Mouse (Mus musculus) adrenal gland, adult 8-10 months (tissue): Measurements from ENCODE around the gene Rbms1. TPM values are rescaled to one million over a fixed set of nuclear protein-coding genes. Genes with fewer than 3 reads are reported as not detected.

Experiments
- DNase-seq: peaks from one replicate; pipeline ENCODE4 v3.0.0; 2022
- total RNA-seq, 4 experiments: library from RNA; stranded (reverse); gene quantifications; 2 replicates each; pipeline ENCODE4 v1.2.4; 2022

Gene Rbms1
- total RNA-seq, 4 experiments from 2014 or later: 40.6 to 71.6 (median 53.7) TPM

- DNase-seq: no peak
Observed at GRCm38 (mm10) chr2:60807341-60808195, 155.4 kb downstream of the Rbms1 start.

- DNase-seq: no peak
Observed at GRCm38 (mm10) chr2:60804763-60805162, 158.2 kb downstream of the Rbms1 start.

- no peak for DNase-seq
Observed at GRCm38 (mm10) chr2:60803377-60803776, 159.6 kb downstream of the Rbms1 start.

GRCm38 (mm10) chr2:60802828-60803227 is 160.2 kb downstream of the Rbms1 start:
- DNase-seq: no peak

GRCm38 (mm10) chr2:60802191-60802590 is 160.8 kb downstream of the Rbms1 start:
- no peak for DNase-seq

- DNase-seq: no peak
Observed at GRCm38 (mm10) chr2:60801571-60802155, 161.3 kb downstream of the Rbms1 start.

- no peak for DNase-seq
Observed at GRCm38 (mm10) chr2:60800921-60801558, 162.0 kb downstream of the Rbms1 start.

GRCm38 (mm10) chr2:60799816-60800215 is 163.2 kb downstream of the Rbms1 start:
- DNase-seq: no peak

GRCm38 (mm10) chr2:60798767-60799529 is 164.0 kb downstream of the Rbms1 start:
- DNase-seq: no peak

- DNase-seq: peak; percentile 36
Observed at GRCm38 (mm10) chr2:60796969-60797669, 165.9 kb downstream of the Rbms1 start.

- no peak for DNase-seq
Observed at GRCm38 (mm10) chr2:60796616-60796968, 166.4 kb downstream of the Rbms1 start.

- DNase-seq: no peak
Observed at GRCm38 (mm10) chr2:60795861-60796260, 167.1 kb downstream of the Rbms1 start.

GRCm38 (mm10) chr2:60792506-60792905 is 170.5 kb downstream of the Rbms1 start:
- no peak for DNase-seq

- no peak for DNase-seq
Observed at GRCm38 (mm10) chr2:60789126-60789525, 173.9 kb downstream of the Rbms1 start.

GRCm38 (mm10) chr2:60788173-60788908 is 174.7 kb downstream of the Rbms1 start:
- no peak for DNase-seq

- no peak for DNase-seq
Observed at GRCm38 (mm10) chr2:60787088-60787487, 175.9 kb downstream of the Rbms1 start.

- no peak for DNase-seq
Observed at GRCm38 (mm10) chr2:60786289-60786688, 176.7 kb downstream of the Rbms1 start.

GRCm38 (mm10) chr2:60774501-60774900 is 188.5 kb downstream of the Rbms1 start:
- no peak for DNase-seq

GRCm38 (mm10) chr2:60773592-60773991 is 189.4 kb downstream of the Rbms1 start:
- no peak for DNase-seq

GRCm38 (mm10) chr2:60766420-60766819 is 196.6 kb downstream of the Rbms1 start:
- no peak for DNase-seq

GRCm38 (mm10) chr2:60756218-60756617 is 206.8 kb downstream of the Rbms1 start:
- no peak for DNase-seq
